Mouse (Mus musculus) C2C12 (cell line): Measurements from ENCODE around the gene Efr3b. TPM values are rescaled to one million over a fixed set of nuclear protein-coding genes. Genes with fewer than 3 reads are reported as not detected.

Experiments used
- H3K27me3 ChIP-seq: one replicate; pipeline ENCODE4 v1.6.1; 2011; ENCODE audit not compliant: control insufficient read depth, insufficient read depth, insufficient read length
- H3K36me3 ChIP-seq: one replicate; pipeline ENCODE4 v1.6.1; 2011; ENCODE audit not compliant: control insufficient read depth, insufficient read depth
- H3K4me3 ChIP-seq: one replicate; pipeline ENCODE4 v1.5.1; 2011; ENCODE audit warnings: mild to moderate bottlenecking, control low read depth; ENCODE audit not compliant: poor library complexity, insufficient read depth, severe bottlenecking
- H3K79me2 ChIP-seq: one replicate; pipeline ENCODE4 v1.6.1; 2011; ENCODE audit not compliant: control insufficient read depth, insufficient read depth
- H3K79me3 ChIP-seq: one replicate; pipeline ENCODE4 v1.6.1; 2011; ENCODE audit warnings: low read depth, control low read depth
- H3ac ChIP-seq: one replicate; pipeline ENCODE3; 2011; ENCODE audit warnings: low read depth; ENCODE audit not compliant: control insufficient read depth, insufficient read length
- CEBPB ChIP-seq: IDR thresholded peaks from one replicate; pipeline ENCODE4 v1.6.1; 2011; ENCODE audit warnings: low read depth, mild to moderate bottlenecking, control low read depth, moderate library complexity
- CTCF ChIP-seq: IDR thresholded peaks from one replicate; pipeline ENCODE4 v1.5.1; 2011; ENCODE audit not compliant: control insufficient read depth, insufficient read depth, insufficient read length
- FOSL1 ChIP-seq: IDR thresholded peaks from one replicate; pipeline ENCODE4 v1.8.0; 2011; ENCODE audit warnings: mild to moderate bottlenecking, low read length; ENCODE audit not compliant: poor library complexity, insufficient read depth, severe bottlenecking
- MAX ChIP-seq: IDR thresholded peaks from one replicate; pipeline ENCODE4 v1.6.1; 2011; ENCODE audit warnings: mild to moderate bottlenecking, control low read depth
- MYOD1 ChIP-seq: IDR thresholded peaks from one replicate; pipeline ENCODE4 v1.6.1; 2011; ENCODE audit warnings: low read depth; ENCODE audit not compliant: control insufficient read depth, insufficient read length
- MYOG ChIP-seq: IDR thresholded peaks from one replicate; pipeline ENCODE4 v1.6.1; 2011; ENCODE audit not compliant: control insufficient read depth, insufficient read length; ENCODE audit errors: extremely low read depth
- USF1 ChIP-seq: IDR thresholded peaks from one replicate; pipeline ENCODE4 v1.6.1; 2011; ENCODE audit warnings: low read depth, mild to moderate bottlenecking, control low read depth, moderate library complexity
- polyA plus RNA-seq: library from polyadenylated mRNA; unstranded; fragments of >200 nt; fragmentation: generic; extraction: Trizol; gene quantifications from one replicate; pipeline ENCODE4 v1.2.1, GENCODE M21; 2012; ENCODE audit warnings: missing spikeins

Gene Efr3b
- polyA plus RNA-seq, 1 experiment: 0.09 TPM

DNA sequence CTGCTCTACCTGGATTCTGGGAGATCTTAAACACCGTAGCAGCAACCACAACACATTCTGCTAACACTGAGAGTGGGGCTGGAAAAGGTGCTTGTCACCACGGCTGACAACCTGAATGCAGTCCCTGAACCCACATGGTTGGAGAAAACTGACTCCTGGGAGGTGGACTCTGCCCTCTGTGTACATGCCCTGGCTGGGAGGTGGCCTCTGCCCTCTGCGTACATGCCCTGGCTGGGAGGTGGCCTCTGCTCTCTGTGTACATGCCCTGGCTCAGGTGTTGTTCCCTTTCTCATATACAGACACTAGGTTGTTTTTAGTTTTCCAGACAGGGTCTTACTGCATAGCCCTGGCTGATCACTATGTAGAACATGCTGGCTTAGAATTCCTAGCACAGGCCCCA lies 119.3 kb downstream of the Efr3b start:
- Histone ChIP-seq H3K4me3 (no peak overlapping the region), H3ac (no peak overlapping the region), H3K79me3 (no peaks in the 10 kb centered on the region), H3K27me3 (no peaks in the 10 kb centered on the region), H3K79me2 (no peaks in the 10 kb centered on the region), H3K36me3 (no peaks in the 10 kb centered on the region)
- TF ChIP-seq CTCF (no peak), USF1 (no peak), FOSL1 (no peak), MYOG (no peak), MYOD1 (no peak), MAX (no peak)

GRCm38 (mm10) chr12:3918577-3918976 lies 120.1 kb downstream of the Efr3b start:
- H3K27me3 ChIP-seq: no peaks in the 10 kb centered on the region
- H3K79me3 ChIP-seq: no peaks in the 10 kb centered on the region
- H3K79me2 ChIP-seq: no peaks in the 10 kb centered on the region
- no peaks in the 10 kb centered on the region for H3K36me3 ChIP-seq
- no peak overlapping the region for H3ac ChIP-seq
- no peak overlapping the region for H3K4me3 ChIP-seq
- TF ChIP-seq MYOG: no peak
- TF ChIP-seq MAX: no peak
- TF ChIP-seq MYOD1: no peak
- TF ChIP-seq USF1: no peak
- no peak for TF ChIP-seq CEBPB
- no peak for TF ChIP-seq CTCF
- TF ChIP-seq FOSL1: no peak

GRCm38 (mm10) chr12:3917668-3918341 lies 120.9 kb downstream of the Efr3b start:
- TF ChIP-seq USF1 (no peak), MAX (no peak), MYOD1 (no peak), MYOG (no peak), CEBPB (no peak), FOSL1 (no peak), CTCF (no peak)
- no peaks in the 10 kb centered on the region for H3K79me2 ChIP-seq
- H3K79me3 ChIP-seq: no peaks in the 10 kb centered on the region
- no peaks in the 10 kb centered on the region for H3K36me3 ChIP-seq
- H3K4me3 ChIP-seq: no peak overlapping the region
- H3K27me3 ChIP-seq: no peaks in the 10 kb centered on the region
- H3ac ChIP-seq: no peak overlapping the region

- TF ChIP-seq MYOD1 (no peak), MAX (no peak), CTCF (no peak), USF1 (no peak), FOSL1 (no peak), MYOG (no peak), CEBPB (no peak)
- Histone ChIP-seq H3K27me3 (no peaks in the 10 kb centered on the region), H3K79me2 (no peaks in the 10 kb centered on the region)
Observed at GRCm38 (mm10) chr12:3915852-3916251, 122.9 kb downstream of the Efr3b start.

More at GRCm38 (mm10) chr12:3915852-3916251, 122.9 kb downstream of the Efr3b start:
- no peak overlapping the region for H3K4me3 ChIP-seq
- H3ac ChIP-seq: no peak overlapping the region
- no peaks in the 10 kb centered on the region for H3K79me3 ChIP-seq
- no peaks in the 10 kb centered on the region for H3K36me3 ChIP-seq

Other genes starting within 250 kb of the Efr3b start
- 4.6 TPM for gene Dnmt3a, start 232.9 kb downstream of the Efr3b start, polyA plus RNA-seq
- gene Pomc, start 84.0 kb downstream of the Efr3b start, polyA plus RNA-seq: 0.11 TPM
- 4.0 TPM for gene Dnajc27, start 43.7 kb upstream of the Efr3b start, polyA plus RNA-seq
- gene Adcy3, start 94.2 kb upstream of the Efr3b start, polyA plus RNA-seq: 2.1 TPM
- 4.1 TPM for gene Ptrhd1, start 195.1 kb upstream of the Efr3b start, polyA plus RNA-seq
- 11.8 TPM for gene Cenpo, start 195.4 kb upstream of the Efr3b start, polyA plus RNA-seq